Mouse (Mus musculus) small intestine, adult 2 months (tissue): ENCODE data around the gene Tent5c. TPM values are rescaled to one million over a fixed set of nuclear protein-coding genes. Genes with fewer than 3 reads are reported as not detected.

ENCODE experiments used
- H3K27ac ChIP-seq: fragments of 200-500 bp; 2 replicates; pipeline ENCODE4 v1.5.1; 2012; ENCODE audit warnings: low read depth, low read length, control low read depth, inconsistent platforms; ENCODE audit not compliant: insufficient read depth
- H3K27me3 ChIP-seq: fragments of 200-500 bp; 2 replicates; pipeline ENCODE4 v1.6.1; 2012; ENCODE audit warnings: mild to moderate bottlenecking, moderate library complexity, low read length, inconsistent platforms; ENCODE audit not compliant: control insufficient read depth, insufficient read depth
- H3K36me3 ChIP-seq: fragments of 200-500 bp; 2 replicates; pipeline ENCODE4 v1.6.1; 2012; ENCODE audit warnings: mild to moderate bottlenecking, low read length, control low read depth, inconsistent platforms; ENCODE audit not compliant: control insufficient read depth, insufficient read depth
- H3K4me1 ChIP-seq: fragments of 200-500 bp; 2 replicates; pipeline ENCODE4 v1.6.1; 2012; ENCODE audit warnings: low read length, inconsistent platforms, mixed read lengths; ENCODE audit not compliant: control insufficient read depth, insufficient read depth, insufficient read length
- H3K4me3 ChIP-seq: fragments of 200-500 bp; 2 replicates; pipeline ENCODE4 v1.5.1; 2012; ENCODE audit warnings: low read depth, mild to moderate bottlenecking, control low read depth, inconsistent platforms, low read length, moderate library complexity
- CTCF ChIP-seq: fragments of 200-500 bp; IDR thresholded peaks from 2 replicates; pipeline ENCODE4 v1.5.1; 2012; ENCODE audit warnings: low read depth, mild to moderate bottlenecking, control low read depth, inconsistent platforms, low read length, moderate library complexity, mixed read lengths; ENCODE audit not compliant: insufficient replicate concordance, insufficient read length; ENCODE audit errors: extremely low read depth
- POLR2A ChIP-seq: fragments of 200-500 bp; IDR thresholded peaks from 2 replicates; pipeline ENCODE4 v1.6.1; 2012; ENCODE audit warnings: low read depth, mild to moderate bottlenecking, control low read depth, inconsistent platforms, low read length, moderate library complexity
- WGBS: fragments of 180-500 bp; shearing (Covaris S2); methylation state at CpG from one replicate; pipeline ENCODE4 v1.1.7; 2018; 5-methylcytosine and 5-hydroxymethylcytosine counted together
- polyA plus RNA-seq: library from polyadenylated mRNA; depleted of rRNA; stranded (reverse); fragments of >200 nt; gene quantifications from 2 replicates; pipeline ENCODE4 v1.2.3, GENCODE M21; 2012

Gene Tent5c
- polyA plus RNA-seq, 1 experiment: 10.3 TPM

- Histone ChIP-seq H3K36me3 (no peaks in the 10 kb centered on the region), H3K4me3 (no peak overlapping the region), H3K27me3 (no peaks in the 10 kb centered on the region), H3K4me1 (peaks cover 8% of the 10 kb centered on the region; the same call in 1 of the 2 replicates), H3K27ac (peak overlapping the region; percentile 0; the same call in 1 of the 2 replicates)
- TF ChIP-seq POLR2A: no peak
- TF ChIP-seq CTCF: no peak
- 37% methylated on average over 8 of the region's 8 CpGs for WGBS
Measured at GRCm38 (mm10) chr3:100462235-100463083, 26.7 kb downstream of the Tent5c start.

- peaks cover 8% of the 10 kb centered on the region; the same call in 1 of the 2 replicates for H3K4me1 ChIP-seq
- no peak overlapping the region for H3K27ac ChIP-seq
- 92% methylated on average over 2 of the region's 2 CpGs for WGBS
- TF ChIP-seq POLR2A (no peak), CTCF (no peak)
- no peak overlapping the region for H3K4me3 ChIP-seq
- no peaks in the 10 kb centered on the region for H3K27me3 ChIP-seq
- H3K36me3 ChIP-seq: no peaks in the 10 kb centered on the region
Measured at GRCm38 (mm10) chr3:100460510-100460909, 28.6 kb downstream of the Tent5c start.

GRCm38 (mm10) chr3:100443798-100444500 is 45.2 kb downstream of the Tent5c start:
- no peak overlapping the region for H3K4me3 ChIP-seq
- no peaks in the 10 kb centered on the region for H3K36me3 ChIP-seq
- TF ChIP-seq POLR2A: no peak
- TF ChIP-seq CTCF: no peak
- no peaks in the 10 kb centered on the region for H3K27me3 ChIP-seq
- 87% methylated on average over 7 of the region's 7 CpGs for WGBS
- peak overlapping the region; percentile 68; the same call in 1 of the 2 replicates for H3K27ac ChIP-seq
- H3K4me1 ChIP-seq: no peaks in the 10 kb centered on the region; the same call in 1 of the 2 replicates

- Histone ChIP-seq H3K27me3 (no peaks in the 10 kb centered on the region), H3K4me3 (no peak overlapping the region), H3K27ac (no peak overlapping the region; the same call in 1 of the 2 replicates), H3K4me1 (peaks cover 5% of the 10 kb centered on the region; the same call in 1 of the 2 replicates), H3K36me3 (no peaks in the 10 kb centered on the region)
- 57% methylated on average over 6 of the region's 6 CpGs for WGBS
- TF ChIP-seq POLR2A (no peak), CTCF (no peak)
Measured at GRCm38 (mm10) chr3:100442499-100442898, 46.6 kb downstream of the Tent5c start.

- Histone ChIP-seq H3K36me3 (no peaks in the 10 kb centered on the region), H3K4me3 (no peak overlapping the region), H3K27ac (no peak overlapping the region), H3K27me3 (no peaks in the 10 kb centered on the region), H3K4me1 (peaks cover 5% of the 10 kb centered on the region; the same call in 1 of the 2 replicates)
- no peak for TF ChIP-seq CTCF
- no peak for TF ChIP-seq POLR2A
- WGBS: 48% methylated on average over 4 of the region's 4 CpGs
Measured at GRCm38 (mm10) chr3:100440754-100441153, 48.4 kb downstream of the Tent5c start.

GRCm38 (mm10) chr3:100440009-100440408 is 49.1 kb downstream of the Tent5c start:
- 59% methylated on average over 6 of the region's 6 CpGs for WGBS
- Histone ChIP-seq H3K27ac (peak overlapping the region; percentile 74; the same call in 1 of the 2 replicates), H3K4me1 (peaks cover 5% of the 10 kb centered on the region; the same call in 1 of the 2 replicates), H3K4me3 (no peak overlapping the region), H3K27me3 (no peaks in the 10 kb centered on the region), H3K36me3 (no peaks in the 10 kb centered on the region)
- TF ChIP-seq POLR2A: no peak
- no peak for TF ChIP-seq CTCF

GRCm38 (mm10) chr3:100439088-100439487 is 50.0 kb downstream of the Tent5c start:
- Histone ChIP-seq H3K27ac (peak overlapping the region; percentile 74), H3K36me3 (no peaks in the 10 kb centered on the region), H3K4me3 (no peak overlapping the region), H3K27me3 (no peaks in the 10 kb centered on the region), H3K4me1 (peaks cover 5% of the 10 kb centered on the region; the same call in 1 of the 2 replicates)
- TF ChIP-seq CTCF (no peak), POLR2A (no peak)
- 31% methylated on average over 3 of the region's 3 CpGs for WGBS
